Mouse (Mus musculus): ENCODE data around the gene Olfr935.

- TF ChIP-seq POLR2A (IDR thresholded peaks at IDR 0.05; ENCODE audit: low read depth, low read length) = no peak
- no peak for TF ChIP-seq CTCF (conservative IDR thresholded peaks at IDR 0.05; ENCODE audit: insufficient read depth, insufficient read length, low read depth, low read length)
These were observed 11.3 kb downstream of the Olfr935 start, which contains the start of gene Olfr934 for GRCm38 (mm10) chr9:38988215-38988614.
